Mouse (Mus musculus) neural tube, embryonic 12.5 days (tissue): Measurements from ENCODE around the gene Nkx2-2. TPM values are rescaled to one million over a fixed set of nuclear protein-coding genes. Genes with fewer than 3 reads are reported as not detected.

Source experiments
- ATAC-seq: fragments of 200-750 bp; cut with Nextera tagmentation; 2 replicates; pipeline ENCODE4 v1.8.0; 2017; ENCODE audit warnings: low read depth, mild to moderate bottlenecking, moderate TSS enrichment, moderate library complexity; ENCODE audit not compliant: low FRiP score
- H3K27ac ChIP-seq: fragments of 300-500 bp; sonication (generic); 2 replicates; pipeline ENCODE4 v1.5.1; 2016
- H3K27me3 ChIP-seq: fragments of 300-500 bp; sonication (generic); replicated peaks from 2 replicates; pipeline ENCODE4 v1.6.1; 2016; ENCODE audit warnings: mild to moderate bottlenecking
- H3K36me3 ChIP-seq: fragments of 300-500 bp; sonication (generic); 2 replicates; pipeline ENCODE4 v1.6.1; 2016; ENCODE audit warnings: mild to moderate bottlenecking
- H3K4me1 ChIP-seq: fragments of 300-500 bp; sonication (generic); 2 replicates; pipeline ENCODE4 v1.6.1; 2016
- H3K4me2 ChIP-seq: fragments of 300-500 bp; sonication (generic); replicated peaks from 2 replicates; pipeline ENCODE4 v1.6.1; 2016; ENCODE audit warnings: mild to moderate bottlenecking
- H3K4me3 ChIP-seq: fragments of 300-500 bp; sonication (generic); 2 replicates; pipeline ENCODE4 v1.5.1; 2016
- H3K9ac ChIP-seq: fragments of 300-500 bp; sonication (generic); 2 replicates; pipeline ENCODE4 v1.6.1; 2016; ENCODE audit warnings: mild to moderate bottlenecking
- H3K9me3 ChIP-seq: fragments of 300-500 bp; sonication (generic); 2 replicates; pipeline ENCODE4 v1.6.1; 2016; ENCODE audit warnings: mild to moderate bottlenecking
- WGBS: fragments of 180-500 bp; shearing (Covaris S2); methylation state at CpG from one replicate; pipeline ENCODE4 v1.1.7; 2016; 5-methylcytosine and 5-hydroxymethylcytosine counted together
- polyA plus RNA-seq: library from polyadenylated mRNA; unstranded; fragments of >200 nt; fragmentation: Nextera tagmentation; extraction: Ambion mirVana; gene quantifications from 2 replicates; pipeline ENCODE4 v1.2.1, GENCODE M21; 2016

The Nkx2-2 gene
- polyA plus RNA-seq, 1 experiment from 2014 or later, result 3.7 TPM

GRCm38 (mm10) chr2:147187061-147187870 is 6.8 kb downstream of the Nkx2-2 start:
- WGBS, result under 1% methylated on average over 30 of the region's 33 CpGs
- H3K27me3 ChIP-seq, result peaks cover 94% of the 10 kb centered on the region
- ATAC-seq, result no peak
- H3K4me2 ChIP-seq, result peak overlapping the region; percentile 37
- no peaks in the 10 kb centered on the region for H3K36me3 ChIP-seq
- H3K9me3 ChIP-seq, result no peaks in the 10 kb centered on the region
- H3K4me3 ChIP-seq, result peak overlapping the region; percentile 13; the same call in 1 of the 2 replicates
- H3K9ac ChIP-seq, result no peak overlapping the region
- peaks cover 38% of the 10 kb centered on the region for H3K4me1 ChIP-seq
- no peak overlapping the region for H3K27ac ChIP-seq

DNA sequence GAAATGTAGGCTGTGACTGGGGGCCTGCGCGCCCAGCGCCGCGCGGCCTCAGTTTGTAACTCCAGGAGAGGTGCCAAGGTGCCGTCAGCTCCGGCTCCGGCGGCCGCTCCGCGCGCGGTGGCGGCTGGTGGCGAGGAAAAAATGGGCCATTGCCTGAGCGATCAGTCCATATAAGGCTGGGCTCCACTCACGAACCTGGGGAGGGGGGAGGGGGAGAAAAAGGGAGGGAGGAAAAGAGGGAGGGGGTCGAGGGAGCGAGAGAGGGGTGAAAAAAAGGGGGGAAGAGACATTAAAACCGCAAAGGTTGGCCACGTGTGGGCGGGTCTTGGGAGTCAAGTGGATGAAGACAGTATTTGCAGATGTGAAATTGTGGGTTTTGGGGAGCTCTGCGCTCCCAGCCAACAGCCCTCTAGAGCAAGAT is 7.8 kb downstream of the Nkx2-2 start:
- Histone ChIP-seq H3K4me3 (0 out of 2 replicates have a peak overlapping the region, but pooled peaks have one; percentile 24), H3K27me3 (peaks cover 94% of the 10 kb centered on the region), H3K4me2 (no peak overlapping the region), H3K36me3 (no peaks in the 10 kb centered on the region), H3K9me3 (no peaks in the 10 kb centered on the region), H3K27ac (no peak overlapping the region), H3K4me1 (peaks cover 40% of the 10 kb centered on the region), H3K9ac (no peak overlapping the region)
- ATAC-seq, result no peak
- under 1% methylated on average over 25 of the region's 25 CpGs for WGBS

DNA sequence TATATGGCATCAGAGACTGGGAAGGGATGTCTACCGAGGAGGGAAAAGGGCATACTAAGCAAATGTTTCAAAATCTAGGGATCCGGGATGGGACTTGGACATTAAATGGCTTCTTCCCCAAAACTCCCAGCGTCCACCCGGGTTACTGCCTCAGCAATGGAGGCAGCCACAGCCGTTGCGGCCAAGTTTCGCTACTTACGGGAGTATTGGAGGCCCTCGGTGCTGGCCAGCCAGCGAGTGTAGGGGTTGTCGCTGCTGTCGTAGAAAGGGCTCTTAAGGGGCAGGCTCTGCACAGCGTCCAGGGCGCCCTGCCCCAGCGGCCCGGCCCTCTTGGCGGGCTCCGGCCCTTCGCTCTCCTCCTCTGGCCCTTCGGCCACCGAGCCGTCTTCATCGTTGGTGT is 8.5 kb downstream of the Nkx2-2 start:
- no peaks in the 10 kb centered on the region for H3K36me3 ChIP-seq
- under 1% methylated on average over 23 of the region's 23 CpGs for WGBS
- no peak for ATAC-seq
- H3K9ac ChIP-seq, result no peak overlapping the region
- no peak overlapping the region for H3K27ac ChIP-seq
- H3K27me3 ChIP-seq, result peaks cover 94% of the 10 kb centered on the region
- H3K4me3 ChIP-seq, result peak overlapping the region; percentile 24
- peaks cover 47% of the 10 kb centered on the region for H3K4me1 ChIP-seq
- H3K4me2 ChIP-seq, result peak overlapping the region; percentile 38
- no peaks in the 10 kb centered on the region for H3K9me3 ChIP-seq

GRCm38 (mm10) chr2:147184071-147184990 is 9.7 kb downstream of the Nkx2-2 start:
- Histone ChIP-seq H3K4me3 (peak overlapping the region; percentile 23), H3K4me1 (peaks cover 41% of the 10 kb centered on the region), H3K27ac (no peak overlapping the region), H3K4me2 (peak overlapping the region; percentile 44), H3K9ac (peak overlapping the region; percentile 40), H3K9me3 (no peaks in the 10 kb centered on the region), H3K27me3 (peaks cover 94% of the 10 kb centered on the region), H3K36me3 (no peaks in the 10 kb centered on the region)
- ATAC-seq, result no peak
- under 1% methylated on average over 63 of the region's 65 CpGs for WGBS

DNA sequence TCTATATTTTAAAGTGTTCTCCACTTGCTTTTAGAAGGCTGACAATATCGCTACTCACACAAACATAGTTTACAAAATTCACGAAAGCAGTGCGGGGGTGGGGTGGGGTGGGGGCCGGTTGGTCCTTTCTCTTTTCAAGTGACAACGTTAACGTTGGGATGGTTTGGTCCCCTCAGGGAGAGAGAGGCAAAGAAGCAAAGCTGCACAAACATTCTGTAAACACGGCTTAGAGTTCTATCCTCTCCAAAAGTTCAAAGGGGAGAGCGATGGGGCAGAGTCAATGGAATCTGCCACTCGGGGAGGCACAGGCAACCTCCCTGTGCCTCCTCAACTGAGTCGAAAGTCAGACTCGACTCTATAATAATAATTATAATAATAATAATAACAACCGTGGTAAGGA is 10.5 kb downstream of the Nkx2-2 start:
- Histone ChIP-seq H3K4me2 (peak overlapping the region; percentile 44; the same call in 1 of the 2 replicates), H3K27ac (no peak overlapping the region), H3K27me3 (peaks cover 93% of the 10 kb centered on the region), H3K9me3 (no peaks in the 10 kb centered on the region), H3K36me3 (no peaks in the 10 kb centered on the region), H3K4me1 (peaks cover 36% of the 10 kb centered on the region), H3K4me3 (no peak overlapping the region), H3K9ac (0 out of 2 replicates have a peak overlapping the region, but pooled peaks have one; percentile 40)
- ATAC-seq, result no peak
- WGBS, result 1% methylated on average over 12 of the region's 12 CpGs

DNA sequence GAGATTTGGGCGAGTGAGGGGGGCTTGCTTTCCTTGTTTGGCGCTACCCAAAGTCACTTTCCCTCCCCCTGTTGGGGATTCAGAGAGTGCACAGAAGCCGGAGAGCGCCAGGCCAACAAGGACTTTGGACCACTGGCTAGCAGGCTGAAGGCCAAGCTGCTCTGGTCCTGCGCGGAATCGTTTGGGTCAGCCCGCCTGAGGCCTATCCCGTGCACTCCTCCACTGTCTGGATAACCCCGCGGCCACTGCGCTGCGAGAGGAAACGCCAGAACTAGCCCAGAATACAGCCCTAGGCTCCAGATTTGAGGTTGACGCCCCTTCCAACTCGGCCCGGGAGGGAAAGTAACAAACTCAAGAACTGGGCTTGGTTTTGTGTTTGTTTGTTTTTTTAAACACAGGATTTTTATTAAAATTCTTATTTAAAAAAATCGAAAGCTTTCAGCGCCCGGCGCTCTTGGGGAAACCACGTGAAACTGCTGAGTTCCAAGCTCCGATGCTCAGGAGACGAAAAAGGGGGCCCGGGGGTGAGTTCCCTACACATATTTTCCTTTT is 11.3 kb downstream of the Nkx2-2 start:
- no peak overlapping the region for H3K9ac ChIP-seq
- H3K36me3 ChIP-seq, result no peaks in the 10 kb centered on the region
- H3K27ac ChIP-seq, result no peak overlapping the region
- 0 out of 2 replicates have a peak overlapping the region, but pooled peaks have one; percentile 0 for H3K4me2 ChIP-seq
- 2% methylated on average over 25 of the region's 25 CpGs for WGBS
- peak overlapping the region; percentile 13; the same call in 1 of the 2 replicates for H3K4me3 ChIP-seq
- H3K4me1 ChIP-seq, result peaks cover 33% of the 10 kb centered on the region
- peaks cover 93% of the 10 kb centered on the region for H3K27me3 ChIP-seq
- no peaks in the 10 kb centered on the region for H3K9me3 ChIP-seq
- ATAC-seq, result no peak

DNA sequence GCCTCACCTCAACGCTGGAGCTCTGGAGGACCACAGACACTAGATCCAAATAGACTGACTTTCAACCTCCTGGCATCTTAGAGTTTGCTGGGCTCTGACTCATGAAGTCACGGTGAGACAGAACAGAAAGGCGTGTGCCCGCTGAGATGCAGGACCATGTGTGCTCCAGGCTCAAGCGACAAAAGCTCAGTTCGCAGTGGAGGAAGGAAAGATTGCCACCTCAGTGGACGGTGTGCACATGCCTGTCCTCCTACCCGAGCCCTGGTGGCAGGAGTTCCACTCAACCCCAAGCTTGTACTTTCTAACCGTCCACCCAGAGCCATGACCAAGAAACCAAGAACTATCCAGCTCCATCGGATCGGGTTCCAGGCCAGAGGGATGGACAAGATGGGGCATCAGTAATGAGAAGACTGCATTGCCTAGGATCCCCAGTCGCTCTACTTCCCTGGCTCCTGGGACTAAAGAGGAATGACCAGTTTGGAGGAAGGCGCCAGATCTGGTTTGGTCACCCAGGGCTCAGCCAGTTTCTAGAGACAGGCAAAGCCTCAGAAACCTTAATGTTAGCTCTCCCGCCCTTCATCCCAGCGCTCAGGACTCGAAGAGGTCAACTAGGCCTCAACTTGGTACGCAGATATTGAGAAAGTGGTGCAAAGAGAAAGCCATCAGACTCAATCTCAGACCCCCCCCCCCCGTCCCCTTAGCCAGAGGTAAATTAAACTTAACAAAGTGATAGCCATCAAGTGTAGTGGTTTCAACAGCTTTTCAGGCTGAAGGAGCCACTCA is 11.9 kb downstream of the Nkx2-2 start:
- WGBS, result 11% methylated on average over 18 of the region's 18 CpGs
- H3K27ac ChIP-seq, result no peak overlapping the region
- no peak for ATAC-seq
- no peaks in the 10 kb centered on the region for H3K9me3 ChIP-seq
- H3K27me3 ChIP-seq, result peaks cover 90% of the 10 kb centered on the region
- no peaks in the 10 kb centered on the region for H3K36me3 ChIP-seq
- H3K4me1 ChIP-seq, result peaks cover 27% of the 10 kb centered on the region
- H3K4me2 ChIP-seq, result peak overlapping the region; percentile 46; the same call in 1 of the 2 replicates
- no peak overlapping the region for H3K4me3 ChIP-seq
- no peak overlapping the region for H3K9ac ChIP-seq

DNA sequence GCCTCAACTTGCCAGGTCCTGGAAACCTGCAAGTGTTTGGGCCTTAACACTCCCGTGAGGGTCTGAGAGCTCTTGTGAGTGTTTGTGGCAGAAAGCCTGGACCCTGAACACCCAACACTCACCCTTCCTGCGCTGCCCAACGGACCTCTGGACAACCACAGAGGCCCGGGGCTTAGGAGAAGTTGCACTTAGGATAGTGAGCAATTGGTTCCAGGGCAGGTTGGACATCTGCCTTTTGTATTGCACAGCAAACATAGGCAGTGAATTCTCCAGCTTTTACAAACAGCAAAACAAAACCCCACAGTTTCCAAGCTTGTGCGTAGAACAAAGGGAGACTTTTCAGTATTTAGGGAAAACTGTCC is 12.8 kb downstream of the Nkx2-2 start:
- no peaks in the 10 kb centered on the region for H3K36me3 ChIP-seq

GRCm38 (mm10) chr2:147180649-147181303 is 13.3 kb downstream of the Nkx2-2 start:
- Histone ChIP-seq H3K9me3 (no peaks in the 10 kb centered on the region), H3K27me3 (peaks cover 88% of the 10 kb centered on the region), H3K27ac (no peak overlapping the region), H3K36me3 (no peaks in the 10 kb centered on the region), H3K4me2 (peak overlapping the region; percentile 46), H3K9ac (no peak overlapping the region), H3K4me1 (peaks cover 25% of the 10 kb centered on the region), H3K4me3 (0 out of 2 replicates have a peak overlapping the region, but pooled peaks have one; percentile 1)
- peak; percentile 38 for ATAC-seq
- WGBS, result 1% methylated on average over 31 of the region's 32 CpGs

More for the DNA sequence above, 12.8 kb downstream of the Nkx2-2 start:
- Histone ChIP-seq H3K27ac (no peak overlapping the region), H3K4me1 (peaks cover 26% of the 10 kb centered on the region), H3K9ac (no peak overlapping the region), H3K27me3 (peaks cover 90% of the 10 kb centered on the region), H3K4me3 (no peak overlapping the region), H3K4me2 (peak overlapping the region; percentile 46), H3K9me3 (no peaks in the 10 kb centered on the region)
- 4% methylated on average over 5 of the region's 5 CpGs for WGBS
- ATAC-seq, result no peak

- peak; percentile 69 for ATAC-seq
- Histone ChIP-seq H3K27ac (no peak overlapping the region), H3K4me3 (peak overlapping the region; percentile 20), H3K4me2 (peak overlapping the region; percentile 54), H3K36me3 (no peaks in the 10 kb centered on the region), H3K4me1 (peaks cover 11% of the 10 kb centered on the region), H3K27me3 (peaks cover 92% of the 10 kb centered on the region), H3K9me3 (no peaks in the 10 kb centered on the region), H3K9ac (no peak overlapping the region)
- 2% methylated on average over 39 of the region's 39 CpGs for WGBS
Observed at GRCm38 (mm10) chr2:147178091-147179059, 15.7 kb downstream of the Nkx2-2 start.
